Mouse (Mus musculus) liver, embryonic 16.5 days (tissue): ENCODE data around the gene Slc25a51. TPM values are rescaled to one million over a fixed set of nuclear protein-coding genes. Genes with fewer than 3 reads are reported as not detected.

Source experiments
- ATAC-seq: fragments of 200-750 bp; cut with Nextera tagmentation; 2 replicates; pipeline ENCODE4 v1.8.0; 2017; ENCODE audit warnings: low read depth, mild to moderate bottlenecking, moderate number of reproducible peaks, moderate library complexity
- H3K27ac ChIP-seq: fragments of 300-500 bp; sonication (generic); 2 replicates; pipeline ENCODE4 v1.5.1; 2014; ENCODE audit warnings: mild to moderate bottlenecking, low read length
- H3K27me3 ChIP-seq: fragments of 300-500 bp; sonication (generic); 2 replicates; pipeline ENCODE4 v1.6.1; 2014; ENCODE audit warnings: low read depth, low read length, mixed read lengths; ENCODE audit not compliant: control insufficient read depth, insufficient read depth
- H3K36me3 ChIP-seq: fragments of 300-500 bp; sonication (generic); 2 replicates; pipeline ENCODE4 v1.6.1; 2014; ENCODE audit warnings: mild to moderate bottlenecking; ENCODE audit not compliant: control insufficient read depth, insufficient read depth
- H3K4me1 ChIP-seq: fragments of 300-500 bp; sonication (generic); 2 replicates; pipeline ENCODE4 v1.6.1; 2014; ENCODE audit warnings: low read depth, low read length, mixed read lengths; ENCODE audit not compliant: control insufficient read depth
- H3K4me2 ChIP-seq: fragments of 300-500 bp; sonication (generic); 2 replicates; pipeline ENCODE4 v1.6.1; 2014; ENCODE audit warnings: low read depth, low read length, mixed read lengths
- H3K4me3 ChIP-seq: fragments of 300-500 bp; sonication (generic); 2 replicates; pipeline ENCODE4 v1.5.1; 2014; ENCODE audit warnings: low read depth, mild to moderate bottlenecking, low read length
- H3K9ac ChIP-seq: fragments of 300-500 bp; sonication (generic); 2 replicates; pipeline ENCODE4 v1.6.1; 2014; ENCODE audit warnings: low read depth, low read length
- H3K9me3 ChIP-seq: fragments of 300-500 bp; sonication (generic); replicated peaks from 2 replicates; pipeline ENCODE4 v1.6.1; 2016; ENCODE audit warnings: low read length; ENCODE audit not compliant: control insufficient read depth
- WGBS: fragments of 180-500 bp; shearing (Covaris S2); extraction: QIAGEN DNeasy Blood & Tissue Kit; methylation state at CpG from one replicate; pipeline ENCODE4 v1.1.7; 2014; ENCODE audit not compliant: insufficient replicate concordance; 5-methylcytosine and 5-hydroxymethylcytosine counted together
- polyA plus RNA-seq: library from polyadenylated mRNA; unstranded; fragments of >200 nt; fragmentation: Nextera tagmentation; extraction: Ambion mirVana; gene quantifications from 2 replicates; pipeline ENCODE4 v1.2.1, GENCODE M21; 2015

Slc25a51 gene
- polyA plus RNA-seq, 1 experiment from 2014 or later: 79.3 TPM

GRCm38 (mm10) chr4:45407703-45408334, 747 bp downstream of the Slc25a51 start:
- under 1% methylated on average over 19 of the region's 19 CpGs for whole genome bisulfite sequencing
- Histone ChIP-seq H3K27me3 (peaks cover 18% of the 10 kb centered on the region), H3K4me1 (peaks cover 48% of the 10 kb centered on the region), H3K9me3 (no peaks in the 10 kb centered on the region), H3K27ac (peak overlapping the region; percentile 97), H3K4me2 (peak overlapping the region; percentile 98), H3K4me3 (peak overlapping the region; percentile 85), H3K36me3 (peaks cover 13% of the 10 kb centered on the region), H3K9ac (peak overlapping the region; percentile 99)
- ATAC-seq: no peak; the same call in 1 of the 2 replicates

DNA sequence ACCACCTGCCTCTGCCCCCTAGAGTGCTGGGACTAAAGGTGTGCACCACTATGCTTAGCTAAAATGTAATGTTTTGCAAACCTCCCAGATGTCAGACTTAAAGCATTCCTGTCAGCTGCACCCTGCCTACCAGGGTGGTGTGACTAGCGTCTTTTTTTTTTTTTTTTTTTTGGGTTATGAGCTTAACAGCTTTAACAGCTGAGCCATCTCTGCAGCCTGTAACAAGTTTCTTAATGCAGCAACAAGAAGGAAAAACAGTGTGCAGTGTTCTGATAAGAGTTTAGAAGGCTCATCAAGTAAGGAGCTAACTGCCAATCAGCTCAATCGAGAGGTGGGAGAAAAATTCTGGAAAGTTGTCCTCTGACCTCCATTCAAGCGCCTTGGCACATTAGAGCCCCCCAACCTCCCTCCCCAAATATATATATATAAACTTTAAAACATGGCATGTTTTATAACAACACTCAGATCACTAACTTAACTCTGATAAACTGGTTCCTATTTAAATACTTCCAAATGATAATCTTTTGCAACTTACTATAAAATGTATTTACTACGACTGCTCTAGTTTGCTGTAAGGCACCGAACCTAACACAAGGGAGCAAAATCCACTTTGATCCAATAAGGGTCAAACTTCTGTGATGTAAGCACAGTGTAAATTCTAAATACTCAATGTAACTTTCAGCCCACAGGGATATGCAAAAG, 1.4 kb downstream of the Slc25a51 start:
- ATAC-seq: peak; percentile 31
- Histone ChIP-seq H3K36me3 (peaks cover 15% of the 10 kb centered on the region), H3K4me1 (peaks cover 55% of the 10 kb centered on the region), H3K27ac (peak overlapping the region; percentile 97), H3K9ac (peak overlapping the region; percentile 99), H3K27me3 (peaks cover 14% of the 10 kb centered on the region; the same call in 1 of the 2 replicates), H3K4me2 (peak overlapping the region; percentile 98), H3K4me3 (peak overlapping the region; percentile 85), H3K9me3 (no peaks in the 10 kb centered on the region)
- 14% methylated on average over 5 of the region's 5 CpGs for WGBS

GRCm38 (mm10) chr4:45406397-45406796, 2.2 kb downstream of the Slc25a51 start:
- Histone ChIP-seq H3K9me3 (no peaks in the 10 kb centered on the region), H3K4me2 (peak overlapping the region; percentile 98), H3K9ac (peak overlapping the region; percentile 99), H3K36me3 (peaks cover 20% of the 10 kb centered on the region), H3K27me3 (peaks cover 7% of the 10 kb centered on the region; the same call in 1 of the 2 replicates), H3K4me1 (peaks cover 58% of the 10 kb centered on the region), H3K27ac (peak overlapping the region; percentile 97), H3K4me3 (peak overlapping the region; percentile 85)
- 74% methylated on average over 7 of the region's 7 CpGs for WGBS
- no peak for ATAC-seq

GRCm38 (mm10) chr4:45405315-45405714, 3.3 kb downstream of the Slc25a51 start:
- no peak for ATAC-seq
- no peaks in the 10 kb centered on the region for H3K27me3 ChIP-seq
- H3K4me1 ChIP-seq: peaks cover 58% of the 10 kb centered on the region
- WGBS: 69% methylated on average over 7 of the region's 7 CpGs
- peak overlapping the region; percentile 71 for H3K27ac ChIP-seq
- peaks cover 28% of the 10 kb centered on the region for H3K36me3 ChIP-seq
- H3K9me3 ChIP-seq: no peaks in the 10 kb centered on the region
- H3K9ac ChIP-seq: 0 out of 2 replicates have a peak overlapping the region, but pooled peaks have one; percentile 27
- H3K4me3 ChIP-seq: peak overlapping the region; percentile 15
- peak overlapping the region; percentile 44 for H3K4me2 ChIP-seq

GRCm38 (mm10) chr4:45404086-45404485, 4.5 kb downstream of the Slc25a51 start:
- no peaks in the 10 kb centered on the region for H3K27me3 ChIP-seq
- H3K4me1 ChIP-seq: peaks cover 49% of the 10 kb centered on the region
- peak overlapping the region; percentile 54 for H3K4me2 ChIP-seq
- ATAC-seq: no peak
- peak overlapping the region; percentile 96 for H3K27ac ChIP-seq
- no peaks in the 10 kb centered on the region for H3K9me3 ChIP-seq
- H3K36me3 ChIP-seq: peaks cover 39% of the 10 kb centered on the region
- peak overlapping the region; percentile 19; the same call in 1 of the 2 replicates for H3K9ac ChIP-seq
- peak overlapping the region; percentile 40 for H3K4me3 ChIP-seq
- WGBS: 90% methylated on average over 7 of the region's 7 CpGs

- H3K36me3 ChIP-seq: peaks cover 44% of the 10 kb centered on the region
- H3K4me2 ChIP-seq: peak overlapping the region; percentile 54
- H3K9me3 ChIP-seq: no peaks in the 10 kb centered on the region
- H3K27me3 ChIP-seq: no peaks in the 10 kb centered on the region
- 25% methylated on average over 7 of the region's 7 CpGs for WGBS
- peak overlapping the region; percentile 59 for H3K9ac ChIP-seq
- peak overlapping the region; percentile 40 for H3K4me3 ChIP-seq
- H3K4me1 ChIP-seq: peaks cover 50% of the 10 kb centered on the region
- ATAC-seq: no peak
- peak overlapping the region; percentile 96 for H3K27ac ChIP-seq
Measured at GRCm38 (mm10) chr4:45403499-45403878, 5.1 kb downstream of the Slc25a51 start.

DNA sequence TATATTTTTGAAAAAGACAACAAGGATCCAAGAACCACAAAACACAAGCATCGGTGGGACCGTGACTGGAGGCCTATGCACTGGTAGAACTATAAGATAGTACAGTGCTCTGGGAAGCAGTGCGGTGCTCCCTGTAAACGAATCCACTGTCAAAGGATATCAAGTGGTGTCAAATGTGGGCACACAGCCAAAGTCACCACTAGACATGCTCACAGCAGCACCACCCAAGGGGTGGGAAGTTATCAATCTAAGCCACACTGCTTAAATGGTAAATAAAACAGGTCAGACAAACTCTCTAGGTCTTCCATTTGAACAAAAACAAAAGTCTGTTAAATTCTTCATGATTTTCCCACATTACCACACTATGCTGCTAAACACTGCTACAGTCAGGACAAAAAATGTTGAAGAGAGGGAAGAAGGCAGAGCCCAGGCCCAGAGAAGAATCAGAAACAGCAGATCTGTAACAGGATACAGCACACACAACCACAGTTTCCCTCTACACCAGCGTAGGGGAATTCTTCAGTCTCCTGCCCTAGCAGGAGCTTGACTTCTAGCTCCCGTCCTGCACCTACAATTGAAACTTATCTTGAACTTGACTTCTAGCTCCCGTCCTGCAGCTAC, 5.6 kb downstream of the Slc25a51 start:
- peak overlapping the region; percentile 96 for H3K27ac ChIP-seq
- WGBS: 20% methylated on average over 7 of the region's 7 CpGs
- H3K27me3 ChIP-seq: no peaks in the 10 kb centered on the region
- H3K9ac ChIP-seq: peak overlapping the region; percentile 59
- H3K36me3 ChIP-seq: peaks cover 48% of the 10 kb centered on the region
- ATAC-seq: peak; percentile 89
- H3K9me3 ChIP-seq: no peaks in the 10 kb centered on the region
- peaks cover 50% of the 10 kb centered on the region for H3K4me1 ChIP-seq
- peak overlapping the region; percentile 40 for H3K4me3 ChIP-seq
- peak overlapping the region; percentile 54 for H3K4me2 ChIP-seq

DNA sequence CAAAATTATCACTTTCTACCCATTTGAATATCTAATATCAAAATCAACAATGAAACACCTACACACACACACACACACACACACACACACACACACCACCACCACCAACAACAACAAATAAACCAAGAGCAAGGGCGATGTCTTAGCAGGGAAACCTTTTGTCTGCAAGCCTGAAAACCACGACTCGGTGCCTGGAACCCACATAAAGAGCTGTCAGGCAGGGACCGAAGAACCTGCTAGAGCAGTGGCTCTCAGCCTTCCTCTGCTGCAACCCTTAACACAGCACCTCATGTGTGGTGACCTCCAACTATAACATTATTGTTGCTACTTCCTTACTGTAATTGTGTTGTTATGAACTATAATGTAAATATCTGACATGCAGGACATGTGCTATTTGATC, 6.3 kb downstream of the Slc25a51 start:
- Histone ChIP-seq H3K4me2 (peak overlapping the region; percentile 54), H3K9ac (peak overlapping the region; percentile 53; the same call in 1 of the 2 replicates), H3K9me3 (no peaks in the 10 kb centered on the region), H3K27ac (peak overlapping the region; percentile 96), H3K4me3 (peak overlapping the region; percentile 40), H3K36me3 (peaks cover 52% of the 10 kb centered on the region), H3K4me1 (peaks cover 50% of the 10 kb centered on the region), H3K27me3 (no peaks in the 10 kb centered on the region)
- no peak for ATAC-seq
- 54% methylated on average over 4 of the region's 4 CpGs for WGBS
